Mouse (Mus musculus) brain, embryonic 14.5 days (tissue): ENCODE data around the gene Top2a.
A peak's percentile ranks its signal among the peaks of the same experiment; 100 is the strongest.

Experiments used
- CTCF ChIP-seq: fragments of 200-500 bp; IDR thresholded peaks from 2 replicates; pipeline ENCODE4 v1.5.1; 2012; ENCODE audit warnings: inconsistent platforms, mild to moderate bottlenecking, moderate library complexity, borderline replicate concordance; ENCODE audit not compliant: insufficient read depth, insufficient read length; ENCODE audit errors: extremely low read depth
- POLR2A ChIP-seq: fragments of 200-500 bp; IDR thresholded peaks from 2 replicates; pipeline ENCODE4 v1.6.1; 2012; ENCODE audit warnings: mild to moderate bottlenecking, inconsistent platforms, borderline replicate concordance; ENCODE audit not compliant: poor library complexity, insufficient read depth, insufficient read length, severe bottlenecking; ENCODE audit errors: extremely low read depth

GRCm38 (mm10) chr11:99040346-99040974, 16.5 kb upstream of the Top2a start:
- peak; percentile 55; the same call in 1 of the 2 replicates for TF ChIP-seq CTCF
- TF ChIP-seq POLR2A = no peak
